Mouse (Mus musculus): ENCODE results near the gene Adk.

GRCm38 (mm10) chr14:21115318-21115717 is 62.9 kb downstream of the Adk start:
- TF ChIP-seq CTCF (IDR thresholded peaks at IDR 0.05; ENCODE audit: low read depth, low read length) (no peak), POLR2A (IDR thresholded peaks at IDR 0.05; ENCODE audit: borderline replicate concordance, low read depth, low read length) (no peak)

All from bone marrow macrophage, adult 2 months (primary cell).